Mouse (Mus musculus) right cerebral cortex, postnatal 36 days (tissue): Measurements from ENCODE around the gene Dap.

Experiments used
- DNase-seq, 2 experiments: peaks; one replicate each; pipeline ENCODE4 v3.0.0; 2022; ENCODE audit warnings: low spot score in 2 of 2, mixed read lengths in 1 of 2

Dap gene

GRCm38 (mm10) chr15:31264827-31265226 is 40.7 kb downstream of the Dap start:
- peak; percentile 76 to 79 for DNase-seq

GRCm38 (mm10) chr15:31265404-31265803 is 41.3 kb downstream of the Dap start:
- no peak for DNase-seq

GRCm38 (mm10) chr15:31265845-31266244 is 41.7 kb downstream of the Dap start:
- DNase-seq: no peak

GRCm38 (mm10) chr15:31268148-31268547 is 44.0 kb downstream of the Dap start:
- DNase-seq: no peak

- DNase-seq: no peak
These were observed 45.4 kb downstream of the Dap start for GRCm38 (mm10) chr15:31269558-31269957.

GRCm38 (mm10) chr15:31272695-31273094 is 48.6 kb downstream of the Dap start:
- no peak for DNase-seq

- no peak for DNase-seq
These were observed 49.4 kb downstream of the Dap start for GRCm38 (mm10) chr15:31273509-31273908.

- no peak for DNase-seq
These were observed 54.0 kb downstream of the Dap start for GRCm38 (mm10) chr15:31278090-31278489.

GRCm38 (mm10) chr15:31279120-31279519 is 55.0 kb downstream of the Dap start:
- DNase-seq: no peak

- no peak for DNase-seq
These were observed 55.5 kb downstream of the Dap start for GRCm38 (mm10) chr15:31279577-31280004.

- no peak for DNase-seq
These were observed 55.9 kb downstream of the Dap start for GRCm38 (mm10) chr15:31280059-31280458.

- no peak for DNase-seq
These were observed 56.6 kb downstream of the Dap start for GRCm38 (mm10) chr15:31280683-31281082.

- no peak for DNase-seq
These were observed 57.7 kb downstream of the Dap start for GRCm38 (mm10) chr15:31281830-31282229.

GRCm38 (mm10) chr15:31282353-31282752 is 58.2 kb downstream of the Dap start:
- DNase-seq: no peak

GRCm38 (mm10) chr15:31284142-31284541 is 60.0 kb downstream of the Dap start:
- DNase-seq: no peak

GRCm38 (mm10) chr15:31284922-31285631 is 61.0 kb downstream of the Dap start:
- DNase-seq: no peak

- DNase-seq: no peak
These were observed 61.6 kb downstream of the Dap start for GRCm38 (mm10) chr15:31285695-31286094.

- DNase-seq: no peak
These were observed 68.5 kb downstream of the Dap start for GRCm38 (mm10) chr15:31292627-31293026.

- DNase-seq: no peak
These were observed 70.2 kb downstream of the Dap start for GRCm38 (mm10) chr15:31294311-31294710.

- no peak for DNase-seq
These were observed 73.0 kb downstream of the Dap start for GRCm38 (mm10) chr15:31296882-31297776.

GRCm38 (mm10) chr15:31297777-31298137 is 73.6 kb downstream of the Dap start:
- DNase-seq: no peak

- no peak for DNase-seq
These were observed 75.3 kb downstream of the Dap start for GRCm38 (mm10) chr15:31299258-31299917.
